Mouse (Mus musculus) heart, adult 2 months (tissue): ENCODE measurements at regions not wholly inside any gene's neighbourhood (a gene's known extent, or its start where the extent isn't known, plus 50 kb on each side); places are given as distances from the start of the nearest gene placed in this dataset.

Experiments used
- DNase-seq, 2 experiments: peaks; one replicate each; pipeline ENCODE4 v3.0.0; 2021
- H3K27ac ChIP-seq: fragments of 200-600 bp; 2 replicates; pipeline ENCODE4 v1.8.1; 2022
- H3K27me3 ChIP-seq: fragments of 200-500 bp; 2 replicates; pipeline ENCODE4 v1.6.1; 2012; ENCODE audit warnings: mild to moderate bottlenecking, low read length, inconsistent platforms, mixed read lengths; ENCODE audit not compliant: control insufficient read depth, insufficient read depth
- H3K36me3 ChIP-seq: fragments of 200-500 bp; 2 replicates; pipeline ENCODE4 v1.6.1; 2012; ENCODE audit warnings: low read length, inconsistent platforms; ENCODE audit not compliant: control insufficient read depth, insufficient read depth
- H3K4me1 ChIP-seq: fragments of 200-500 bp; 2 replicates; pipeline ENCODE4 v1.6.1; 2011; ENCODE audit warnings: low read length; ENCODE audit not compliant: control insufficient read depth, insufficient read depth
- H3K4me3 ChIP-seq: fragments of 200-600 bp; 2 replicates; pipeline ENCODE4 v1.8.1; 2022
- H3K79me2 ChIP-seq: fragments of 200-500 bp; replicated peaks from 2 replicates; pipeline ENCODE4 v1.6.1; 2012; ENCODE audit warnings: mild to moderate bottlenecking, inconsistent platforms, low read length, moderate library complexity, mixed read lengths; ENCODE audit not compliant: control insufficient read depth, insufficient read depth
- H3K9ac ChIP-seq: fragments of 200-500 bp; 2 replicates; pipeline ENCODE4 v1.6.1; 2012; ENCODE audit warnings: low read depth, mild to moderate bottlenecking, control low read depth, inconsistent platforms, low read length, mixed read lengths
- CTCF ChIP-seq: fragments of 200-600 bp; IDR thresholded peaks from 2 replicates; pipeline ENCODE4 v1.8.1; 2022; ENCODE audit warnings: antibody characterized with exemption, mild to moderate bottlenecking, moderate library complexity
- EP300 ChIP-seq: fragments of 200-500 bp; IDR thresholded peaks from 2 replicates; pipeline ENCODE4 v1.6.1; 2011; ENCODE audit warnings: low read depth, low read length, control low read depth; ENCODE audit not compliant: insufficient read depth
- POLR2A ChIP-seq: fragments of 200-500 bp; IDR thresholded peaks from 2 replicates; pipeline ENCODE4 v1.6.1; 2011; ENCODE audit warnings: mild to moderate bottlenecking, low read depth, low read length, control low read depth; ENCODE audit not compliant: insufficient read depth
- WGBS: fragments of 180-500 bp; shearing (Covaris S2); methylation state at CpG from one replicate; pipeline ENCODE4 v1.1.7; 2018; 5-methylcytosine and 5-hydroxymethylcytosine counted together
- intact Hi-C: fragments of 180-260 bp; cut with DNase I; formaldehyde crosslinking; loops from one replicate; pipeline ENCODE4 v1.15.1; 2025

GRCm38 (mm10) chr12:106928389-106928788 lies 560.0 kb upstream of the 3110018I06Rik start:
- no peaks in the 10 kb centered on the region for H3K36me3 ChIP-seq
- intact Hi-C loops: no loop called here
- H3K27me3 ChIP-seq: no peaks in the 10 kb centered on the region
- WGBS: 85% methylated on average over 5 of the region's 5 CpGs
- no peaks in the 10 kb centered on the region for H3K4me1 ChIP-seq
- H3K79me2 ChIP-seq: no peaks in the 10 kb centered on the region
- TF ChIP-seq EP300 (no peak), CTCF (no peak), POLR2A (no peak)
- H3K9ac ChIP-seq: no peak overlapping the region
- H3K27ac ChIP-seq: no peak overlapping the region
- H3K4me3 ChIP-seq: no peak overlapping the region
- DNase-seq: no peak

DNA sequence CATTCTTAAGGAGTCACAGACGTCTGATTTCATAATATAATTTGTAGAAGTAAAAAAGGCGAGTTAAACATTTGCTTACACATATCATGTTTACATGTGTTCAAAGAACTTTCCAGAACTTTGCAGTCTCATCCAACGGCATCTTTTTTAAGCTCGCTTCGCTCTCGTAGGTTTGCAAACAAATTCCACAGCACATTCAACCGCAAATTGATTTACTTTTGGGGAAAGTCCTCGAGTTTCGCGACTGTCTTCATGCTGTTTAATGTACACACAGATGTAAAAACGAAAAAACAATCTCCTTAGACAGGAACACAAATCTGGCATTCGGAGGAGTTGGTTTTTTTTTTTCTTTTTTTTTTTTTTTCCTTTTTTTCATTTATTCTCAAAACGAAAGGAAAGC lies 559.3 kb upstream of the 3110018I06Rik start:
- Histone ChIP-seq H3K27me3 (no peaks in the 10 kb centered on the region), H3K36me3 (no peaks in the 10 kb centered on the region), H3K4me1 (no peaks in the 10 kb centered on the region), H3K4me3 (no peak overlapping the region), H3K79me2 (no peaks in the 10 kb centered on the region), H3K27ac (no peak overlapping the region), H3K9ac (no peak overlapping the region)
- no peak for DNase-seq
- TF ChIP-seq EP300: no peak
- TF ChIP-seq POLR2A: no peak
- TF ChIP-seq CTCF: no peak
- intact Hi-C loops: no loop called here
- 79% methylated on average over 13 of the region's 13 CpGs for WGBS

GRCm38 (mm10) chr12:106931591-106931990 lies 556.8 kb upstream of the 3110018I06Rik start:
- H3K27me3 ChIP-seq: no peaks in the 10 kb centered on the region
- intact Hi-C loops: no loop called here
- 67% methylated on average over 3 of the region's 3 CpGs for WGBS
- no peaks in the 10 kb centered on the region for H3K79me2 ChIP-seq
- H3K4me3 ChIP-seq: no peak overlapping the region
- no peak overlapping the region for H3K27ac ChIP-seq
- H3K36me3 ChIP-seq: no peaks in the 10 kb centered on the region
- H3K4me1 ChIP-seq: no peaks in the 10 kb centered on the region
- H3K9ac ChIP-seq: no peak overlapping the region
- DNase-seq: no peak
- TF ChIP-seq EP300 (no peak), CTCF (no peak), POLR2A (no peak)

- H3K4me1 ChIP-seq: no peaks in the 10 kb centered on the region
- peak; percentile 21 to 29 for DNase-seq
- intact Hi-C loops: no loop called here
Measured at GRCm38 (mm10) chr12:106939381-106939780, 549.1 kb upstream of the 3110018I06Rik start.

DNA sequence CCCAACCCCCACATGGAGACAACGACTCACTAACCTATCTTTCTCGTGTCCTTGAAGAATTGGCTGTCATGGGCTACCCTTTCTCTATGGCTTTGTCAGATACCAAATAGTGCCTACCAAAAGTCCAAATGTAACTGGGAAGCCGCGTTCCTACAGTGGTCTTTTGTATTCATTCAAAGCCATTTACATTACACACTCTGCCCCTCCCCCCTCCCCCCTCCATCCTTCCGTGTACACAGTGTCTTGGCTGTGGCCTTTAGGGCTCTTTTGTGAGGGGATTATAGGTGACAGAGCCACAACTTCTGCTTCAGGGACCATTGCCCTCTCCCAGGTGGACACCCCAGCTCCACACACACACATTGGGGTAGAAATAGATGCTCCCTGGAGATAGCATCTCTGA lies 544.6 kb upstream of the 3110018I06Rik start:
- H3K79me2 ChIP-seq: no peaks in the 10 kb centered on the region
- no peak for TF ChIP-seq EP300
- TF ChIP-seq CTCF: no peak
- TF ChIP-seq POLR2A: no peak
- no peak overlapping the region for H3K4me3 ChIP-seq
- H3K9ac ChIP-seq: no peak overlapping the region
- no peak for DNase-seq
- no peaks in the 10 kb centered on the region for H3K4me1 ChIP-seq
- intact Hi-C loops: no loop called here
- no peak overlapping the region for H3K27ac ChIP-seq
- 44% methylated on average over 5 of the region's 5 CpGs for WGBS
- H3K27me3 ChIP-seq: no peaks in the 10 kb centered on the region
- no peaks in the 10 kb centered on the region for H3K36me3 ChIP-seq

More at GRCm38 (mm10) chr12:106939381-106939780, 549.1 kb upstream of the 3110018I06Rik start:
- Histone ChIP-seq H3K4me3 (no peak overlapping the region), H3K9ac (no peak overlapping the region), H3K27ac (no peak overlapping the region), H3K36me3 (no peaks in the 10 kb centered on the region), H3K79me2 (no peaks in the 10 kb centered on the region), H3K27me3 (no peaks in the 10 kb centered on the region)
- 52% methylated on average over 12 of the region's 12 CpGs for WGBS
- no peak for TF ChIP-seq EP300
- TF ChIP-seq POLR2A: no peak
- TF ChIP-seq CTCF: no peak

DNA sequence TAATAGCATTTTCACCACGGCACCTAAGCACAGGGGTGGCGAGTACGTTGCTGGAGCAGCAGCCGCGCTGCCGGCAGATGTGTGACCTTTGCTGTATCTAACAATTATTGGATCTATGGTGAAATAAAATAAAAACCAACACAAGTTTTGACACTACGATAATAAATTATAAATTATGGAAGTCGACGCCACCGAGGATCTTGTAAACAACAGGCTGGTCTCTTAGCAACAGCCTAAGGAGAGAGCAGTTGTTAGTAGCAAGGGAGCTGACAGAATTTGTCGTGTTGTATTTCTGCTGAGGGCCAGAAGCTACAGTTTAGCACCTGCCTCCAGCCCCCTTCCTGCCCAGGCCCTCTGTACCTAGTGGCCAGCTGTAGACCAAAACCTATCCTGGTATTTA lies 535.8 kb upstream of the 3110018I06Rik start:
- H3K4me3 ChIP-seq: no peak overlapping the region
- H3K27me3 ChIP-seq: no peaks in the 10 kb centered on the region
- intact Hi-C loops: no loop called here
- no peaks in the 10 kb centered on the region for H3K36me3 ChIP-seq
- no peak overlapping the region for H3K9ac ChIP-seq
- no peaks in the 10 kb centered on the region for H3K79me2 ChIP-seq
- TF ChIP-seq POLR2A (no peak), CTCF (no peak)
- WGBS: 93% methylated on average over 11 of the region's 11 CpGs
- DNase-seq: no peak
- no peak overlapping the region for H3K27ac ChIP-seq
- no peaks in the 10 kb centered on the region for H3K4me1 ChIP-seq

GRCm38 (mm10) chr12:106955778-106956177 lies 532.7 kb upstream of the 3110018I06Rik start:
- DNase-seq: peak; percentile 54 to 58
- WGBS: 40% methylated on average over 12 of the region's 12 CpGs
- intact Hi-C loops: no loop called here

More at GRCm38 (mm10) chr12:106955778-106956177, 532.7 kb upstream of the 3110018I06Rik start:
- Histone ChIP-seq H3K79me2 (no peaks in the 10 kb centered on the region), H3K27ac (no peak overlapping the region), H3K9ac (no peak overlapping the region), H3K4me3 (no peak overlapping the region), H3K4me1 (no peaks in the 10 kb centered on the region), H3K27me3 (no peaks in the 10 kb centered on the region), H3K36me3 (no peaks in the 10 kb centered on the region)
- TF ChIP-seq POLR2A: no peak
- no peak for TF ChIP-seq EP300
- no peak for TF ChIP-seq CTCF
